Mouse (Mus musculus): ENCODE results near the gene F2. TPM values are rescaled to one million over a fixed set of nuclear protein-coding genes. Genes with fewer than 3 reads are reported as not detected.

Gene F2
- total RNA-seq (2014; rRNA removed) (0.15 TPM in 1 of 2 replicates, not detected in the other), polyA plus RNA-seq (2015; fragmentation: Nextera tagmentation; extraction: Ambion mirVana) (0.14 TPM in 1 of 2 replicates, not detected in the other)

DNA sequence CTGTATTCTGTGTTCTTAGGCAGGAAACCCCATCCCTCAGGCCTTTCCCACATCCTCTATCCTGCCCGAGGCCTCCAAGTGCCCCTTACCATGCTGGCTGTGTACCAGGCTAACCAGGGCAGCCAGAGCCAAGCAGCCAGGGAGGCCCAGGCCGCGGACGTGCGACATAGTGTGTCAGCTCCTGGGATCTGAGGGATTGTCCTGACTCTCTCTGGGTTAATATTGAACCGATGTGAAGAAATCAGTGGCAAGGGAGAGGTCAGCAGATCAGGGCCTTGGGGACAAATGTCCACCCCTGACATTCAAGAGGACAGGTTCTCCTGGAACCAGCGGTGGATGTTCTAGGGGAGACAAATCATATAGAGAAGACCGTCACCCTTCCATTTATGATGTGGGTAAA lies at the start of gene F2:
Gene F2, minus strand, starts transcription at position 186 of the 400 bp plus-strand sequence.
- no peak within 1 kb of the TSS for H3K27ac ChIP-seq (ENCODE audit: low read depth, low read length)
- WGBS: 90% methylated on average over 8 of the region's 8 CpGs

DNA sequence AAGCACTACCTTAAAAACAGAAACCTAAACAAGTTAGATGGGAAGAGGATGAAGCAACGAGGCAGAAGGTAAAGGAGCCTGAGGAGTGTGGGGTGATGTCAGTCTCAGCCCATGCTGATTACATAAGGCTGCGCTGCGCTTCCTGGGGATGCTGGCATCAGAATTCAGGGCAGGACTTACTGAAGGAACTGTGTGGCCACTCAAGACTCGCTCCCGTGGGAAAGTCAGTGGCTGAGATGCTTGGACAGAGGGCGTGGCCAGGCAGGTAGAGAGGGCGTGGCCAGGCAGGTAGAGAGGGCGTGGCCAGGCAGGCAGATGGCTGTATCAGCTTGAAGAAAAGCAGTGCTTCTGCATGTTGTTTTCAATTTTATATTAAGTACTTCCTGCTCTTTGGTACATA lies 47.7 kb upstream of the F2 start:
- H3K27ac ChIP-seq (ENCODE audit: low read depth, low read length): no peak overlapping the region
- no peaks in the 10 kb centered on the region for H3K27me3 ChIP-seq (ENCODE audit: insufficient read depth, low read length)
- no peak overlapping the region for H3K9ac ChIP-seq
- peaks cover 76% of the 10 kb centered on the region for H3K36me3 ChIP-seq (ENCODE audit: insufficient read depth)
- H3K4me1 ChIP-seq (ENCODE audit: insufficient read depth): no peaks in the 10 kb centered on the region
- no peak overlapping the region for H3K4me3 ChIP-seq (ENCODE audit: low read depth, low read length)
- ATAC-seq: no peak
- WGBS: 85% methylated on average over 8 of the region's 8 CpGs
- TF ChIP-seq CTCF (IDR thresholded peaks at IDR 0.05; ENCODE audit: low read depth): no peak
- H3K4me2 ChIP-seq (ENCODE audit: low read depth): no peak overlapping the region
- DNase-seq: no peak
- H3K9me3 ChIP-seq (ENCODE audit: low read length): no peaks in the 10 kb centered on the region

More for the DNA sequence above, at the start of gene F2:
- Histone ChIP-seq H3K9ac (no peak within 1 kb of the TSS), H3K9me3 (ENCODE audit: low read length) (no peaks in the 10 kb centered on the region), H3K4me2 (ENCODE audit: low read depth) (no peak within 1 kb of the TSS), H3K36me3 (ENCODE audit: insufficient read depth) (no peaks in the 10 kb centered on the region), H3K27me3 (ENCODE audit: insufficient read depth, low read length) (no peaks in the 10 kb centered on the region), H3K4me1 (ENCODE audit: insufficient read depth) (no peaks in the 10 kb centered on the region), H3K4me3 (ENCODE audit: low read depth, low read length) (no peak within 1 kb of the TSS)
- DNase-seq: no peak
- TF ChIP-seq CTCF (IDR thresholded peaks at IDR 0.05; ENCODE audit: low read depth): no peak
- ATAC-seq: no peak

DNA sequence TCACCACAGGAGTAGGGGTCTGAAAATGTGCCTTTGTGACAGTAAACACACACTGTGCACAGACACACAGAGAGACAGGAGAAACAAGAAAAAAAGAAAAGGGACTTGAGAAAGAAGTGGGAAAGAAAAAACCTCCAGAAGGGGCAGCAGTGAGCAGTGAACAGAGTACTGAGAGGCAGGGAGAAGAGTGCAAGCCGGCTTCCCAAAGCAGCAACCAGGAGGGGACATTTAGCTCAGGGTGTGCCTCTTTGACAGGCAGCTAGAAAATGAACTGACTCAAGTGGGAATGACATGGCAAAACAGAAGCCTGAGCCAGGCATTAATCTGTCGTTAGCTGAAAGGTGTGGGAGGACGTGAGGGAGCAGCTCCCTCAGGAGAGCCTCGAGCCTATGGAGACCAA lies 46.6 kb upstream of the F2 start:
- TF ChIP-seq CTCF (IDR thresholded peaks at IDR 0.05; ENCODE audit: low read depth): peak; percentile 61
- H3K4me2 ChIP-seq (ENCODE audit: low read depth): no peak overlapping the region
- H3K4me3 ChIP-seq (ENCODE audit: low read depth, low read length): no peak overlapping the region
- ATAC-seq (peak; percentile 82), DNase-seq (peak; percentile 71)
- H3K4me1 ChIP-seq (ENCODE audit: insufficient read depth): no peaks in the 10 kb centered on the region
- H3K27me3 ChIP-seq (ENCODE audit: insufficient read depth, low read length): no peaks in the 10 kb centered on the region
- WGBS: 51% methylated on average over 4 of the region's 4 CpGs
- H3K36me3 ChIP-seq (ENCODE audit: insufficient read depth): peaks cover 76% of the 10 kb centered on the region
- H3K27ac ChIP-seq (ENCODE audit: low read depth, low read length): no peak overlapping the region
- no peak overlapping the region for H3K9ac ChIP-seq
- H3K9me3 ChIP-seq (ENCODE audit: low read length): no peaks in the 10 kb centered on the region

DNA sequence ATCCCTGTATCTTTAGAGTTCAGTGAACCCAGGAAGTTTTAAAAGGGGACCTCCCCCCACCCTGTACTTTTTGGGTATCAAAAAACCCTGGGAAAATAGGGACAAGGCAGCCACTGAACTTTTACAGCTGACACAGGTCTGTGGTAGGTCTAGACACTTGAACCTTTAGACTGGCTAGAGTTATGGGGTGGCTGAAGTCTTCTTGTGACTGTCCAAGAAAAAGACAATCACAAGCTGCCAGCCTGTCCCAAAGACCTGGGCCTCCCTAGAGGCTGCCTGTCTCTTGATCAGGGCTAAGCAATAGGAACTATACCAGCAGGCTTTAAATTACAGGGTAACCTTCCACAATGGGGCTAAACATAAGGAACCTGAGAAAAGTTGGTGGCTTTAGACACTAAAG lies 40.7 kb upstream of the F2 start:
- H3K4me1 ChIP-seq (ENCODE audit: insufficient read depth): no peaks in the 10 kb centered on the region
- DNase-seq: no peak
- no peak overlapping the region for H3K27ac ChIP-seq (ENCODE audit: low read depth, low read length)
- no peak overlapping the region for H3K4me3 ChIP-seq (ENCODE audit: low read depth, low read length)
- H3K9me3 ChIP-seq (ENCODE audit: low read length): no peaks in the 10 kb centered on the region
- no peak for ATAC-seq
- no peak overlapping the region for H3K4me2 ChIP-seq (ENCODE audit: low read depth)
- no peak for TF ChIP-seq CTCF (IDR thresholded peaks at IDR 0.05; ENCODE audit: low read depth)
- no peak overlapping the region for H3K9ac ChIP-seq
- H3K36me3 ChIP-seq (ENCODE audit: insufficient read depth): peaks cover 87% of the 10 kb centered on the region
- H3K27me3 ChIP-seq (ENCODE audit: insufficient read depth, low read length): no peaks in the 10 kb centered on the region

DNA sequence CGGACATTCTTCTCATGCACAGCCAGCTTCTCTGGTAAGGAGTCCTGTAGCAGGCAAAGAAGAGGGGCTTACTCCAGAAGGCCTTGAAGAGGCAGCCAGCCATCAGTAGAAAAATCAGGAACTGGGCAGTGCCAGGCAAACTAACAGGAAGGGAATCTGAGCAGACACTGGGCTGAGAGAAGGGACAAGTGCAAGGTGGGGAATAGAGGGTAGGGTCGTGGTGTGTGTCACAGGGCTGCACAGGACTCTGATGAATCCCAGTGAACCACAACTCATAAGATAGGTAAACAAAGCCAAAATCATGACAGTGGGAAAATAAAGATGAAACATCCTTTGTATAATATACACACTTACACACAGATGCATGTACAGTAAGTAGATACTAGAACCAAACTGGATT lies 40.2 kb upstream of the F2 start:
- DNase-seq (no peak), ATAC-seq (no peak)
- no peak for TF ChIP-seq CTCF (IDR thresholded peaks at IDR 0.05; ENCODE audit: low read depth)
- peaks cover 87% of the 10 kb centered on the region for H3K36me3 ChIP-seq (ENCODE audit: insufficient read depth)
- H3K4me1 ChIP-seq (ENCODE audit: insufficient read depth): no peaks in the 10 kb centered on the region
- H3K27ac ChIP-seq (ENCODE audit: low read depth, low read length): no peak overlapping the region
- no peak overlapping the region for H3K9ac ChIP-seq
- H3K4me2 ChIP-seq (ENCODE audit: low read depth): no peak overlapping the region
- H3K27me3 ChIP-seq (ENCODE audit: insufficient read depth, low read length): no peaks in the 10 kb centered on the region
- no peak overlapping the region for H3K4me3 ChIP-seq (ENCODE audit: low read depth, low read length)
- WGBS: 81% methylated on average over 2 of the region's 2 CpGs
- no peaks in the 10 kb centered on the region for H3K9me3 ChIP-seq (ENCODE audit: low read length)

DNA sequence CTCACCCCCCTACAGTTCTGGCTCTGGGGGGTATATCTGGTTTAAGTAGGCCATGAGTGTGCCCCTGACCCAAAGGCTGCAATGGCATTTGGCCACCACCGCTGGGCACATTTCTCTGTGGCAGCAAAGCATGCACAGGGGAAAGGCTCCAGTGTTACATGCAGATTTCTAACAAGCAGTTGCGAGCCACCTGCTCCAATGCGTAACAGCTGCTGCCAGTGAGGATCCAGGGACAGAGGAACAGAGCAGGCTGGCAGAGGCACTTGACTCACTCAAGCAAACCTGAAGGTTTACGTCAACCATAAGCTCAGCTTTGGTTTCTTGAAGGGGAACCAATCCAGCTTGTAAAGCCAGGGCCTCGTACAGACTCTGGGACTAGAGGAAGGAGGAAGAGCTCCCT lies 38.7 kb upstream of the F2 start:
- Histone ChIP-seq H3K27me3 (ENCODE audit: insufficient read depth, low read length) (no peaks in the 10 kb centered on the region), H3K4me1 (ENCODE audit: insufficient read depth) (no peaks in the 10 kb centered on the region), H3K4me2 (ENCODE audit: low read depth) (no peak overlapping the region), H3K9ac (no peak overlapping the region), H3K4me3 (ENCODE audit: low read depth, low read length) (no peak overlapping the region), H3K36me3 (ENCODE audit: insufficient read depth) (peaks cover 89% of the 10 kb centered on the region), H3K27ac (ENCODE audit: low read depth, low read length) (no peak overlapping the region), H3K9me3 (ENCODE audit: low read length) (no peaks in the 10 kb centered on the region)
- DNase-seq: peak; percentile 7
- no peak for ATAC-seq
- TF ChIP-seq CTCF (IDR thresholded peaks at IDR 0.05; ENCODE audit: low read depth): no peak
- WGBS: 86% methylated on average over 5 of the region's 5 CpGs

DNA sequence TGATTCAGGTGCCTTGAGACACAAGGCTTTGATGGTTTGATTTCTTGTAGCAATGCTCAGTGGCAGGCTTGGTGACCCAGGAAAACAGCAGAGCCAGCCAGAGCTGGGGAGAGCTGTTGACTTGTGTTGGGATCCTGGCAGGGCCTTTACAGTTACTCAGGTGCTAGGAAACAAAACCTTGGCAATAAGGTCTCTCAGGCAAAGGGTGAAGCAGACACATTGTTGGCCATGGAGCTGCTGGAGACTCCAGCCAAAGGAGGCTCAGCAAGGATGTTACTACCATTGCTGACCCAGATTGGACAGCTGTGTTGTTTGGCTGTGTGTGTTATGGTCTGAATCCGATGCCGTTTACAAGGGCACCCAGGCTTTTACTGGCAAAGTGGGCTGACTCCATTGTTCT lies 37.4 kb upstream of the F2 start:
- Histone ChIP-seq H3K4me3 (ENCODE audit: low read depth, low read length) (no peak overlapping the region), H3K4me1 (ENCODE audit: insufficient read depth) (no peaks in the 10 kb centered on the region), H3K9ac (no peak overlapping the region), H3K36me3 (ENCODE audit: insufficient read depth) (peaks cover 92% of the 10 kb centered on the region), H3K27ac (ENCODE audit: low read depth, low read length) (no peak overlapping the region), H3K27me3 (ENCODE audit: insufficient read depth, low read length) (no peaks in the 10 kb centered on the region), H3K4me2 (ENCODE audit: low read depth) (no peak overlapping the region), H3K9me3 (ENCODE audit: low read length) (no peaks in the 10 kb centered on the region)
- 87% methylated on average over 2 of the region's 2 CpGs for WGBS
- TF ChIP-seq CTCF (IDR thresholded peaks at IDR 0.05; ENCODE audit: low read depth): no peak
- DNase-seq (no peak), ATAC-seq (no peak)

DNA sequence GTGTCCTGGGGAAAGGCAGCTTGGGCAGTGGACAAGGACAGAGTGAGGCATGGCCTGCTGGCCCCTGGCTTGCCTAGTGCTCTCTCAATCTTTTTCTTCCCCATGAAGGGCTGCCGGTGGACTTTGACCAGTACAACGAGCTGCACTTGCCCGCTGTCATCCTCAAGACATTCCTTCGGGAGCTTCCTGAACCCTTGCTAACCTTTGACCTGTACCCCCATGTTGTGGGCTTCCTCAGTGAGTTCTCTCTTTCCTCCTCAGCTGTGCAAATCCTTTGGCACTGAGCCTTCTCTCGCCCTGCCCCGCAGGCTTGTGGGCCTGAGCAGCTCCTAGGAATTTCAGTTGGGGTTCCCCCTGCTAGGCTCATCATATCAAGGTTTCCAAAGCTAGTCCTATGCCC lies 33.8 kb upstream of the F2 start:
- H3K9ac ChIP-seq: no peak overlapping the region
- 94% methylated on average over 6 of the region's 6 CpGs for WGBS
- H3K4me2 ChIP-seq (ENCODE audit: low read depth): no peak overlapping the region
- DNase-seq (no peak), ATAC-seq (no peak)
- TF ChIP-seq CTCF (IDR thresholded peaks at IDR 0.05; ENCODE audit: low read depth): no peak
- H3K36me3 ChIP-seq (ENCODE audit: insufficient read depth): peaks cover 83% of the 10 kb centered on the region
- H3K4me3 ChIP-seq (ENCODE audit: low read depth, low read length): no peak overlapping the region
- H3K9me3 ChIP-seq (ENCODE audit: low read length): no peaks in the 10 kb centered on the region
- H3K27ac ChIP-seq (ENCODE audit: low read depth, low read length): no peak overlapping the region
- H3K4me1 ChIP-seq (ENCODE audit: insufficient read depth): no peaks in the 10 kb centered on the region
- no peaks in the 10 kb centered on the region for H3K27me3 ChIP-seq (ENCODE audit: insufficient read depth, low read length)
